Mouse (Mus musculus): ENCODE results near the gene Acox1.
A peak's percentile ranks its signal among the peaks of the same experiment; 100 is the strongest.

Acox1 gene

DNA sequence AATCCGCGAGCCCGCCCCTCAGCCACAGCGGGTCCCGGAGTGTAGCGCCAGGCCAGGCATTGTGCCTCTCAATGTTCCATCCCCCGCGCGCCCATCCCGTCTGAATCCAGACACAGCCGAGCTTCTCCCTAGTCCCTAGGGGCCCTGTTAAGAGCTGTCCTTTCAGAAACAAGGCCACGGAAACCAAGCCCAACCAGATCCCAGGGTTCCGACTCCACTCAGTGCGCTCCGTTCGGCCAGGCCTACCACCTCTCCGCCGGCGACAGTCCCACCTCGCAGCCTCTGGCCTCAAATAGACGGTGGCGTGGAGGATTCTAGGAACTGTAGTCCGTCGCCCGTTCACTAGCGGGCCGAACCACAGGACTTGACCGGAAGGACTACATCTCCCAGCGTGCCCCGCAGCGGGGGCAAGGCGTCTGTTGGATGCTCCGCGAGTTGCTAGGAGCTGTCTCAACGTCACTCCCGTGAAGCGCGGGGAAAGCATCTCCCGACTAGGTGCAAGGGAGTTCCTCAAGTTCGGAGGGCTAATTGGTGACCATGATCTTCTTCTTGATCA lies 30.9 kb downstream of the Acox1 start, which contains the start of gene Fbf1:
Gene Fbf1 (minus strand): TSS at position 283 of the 556 bp plus-strand sequence.
- DNase-seq (ENCODE audit: low spot score in 2 of 2) = peak; percentile 92 to 94

DNA sequence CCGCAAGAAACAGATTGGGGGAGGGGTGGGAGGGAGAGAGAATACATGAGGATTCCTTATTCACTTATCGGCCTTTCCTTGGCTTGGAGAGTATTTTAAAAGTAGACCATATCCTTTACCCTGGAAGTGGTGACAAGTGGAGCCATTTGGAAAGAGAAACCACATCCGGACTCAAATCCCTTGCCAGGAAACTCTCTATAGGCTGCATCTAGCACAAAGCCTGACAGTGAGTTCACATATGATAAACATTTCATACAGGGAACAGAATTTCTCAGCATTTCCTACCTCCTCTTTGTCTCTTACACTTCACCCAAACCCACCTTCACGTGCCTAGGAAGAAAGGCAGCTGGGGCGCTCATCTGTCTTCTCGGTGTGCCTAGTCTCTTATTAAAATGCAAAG lies 31.6 kb downstream of the Acox1 start:
- no peak for DNase-seq (ENCODE audit: low spot score in 2 of 2)

DNA sequence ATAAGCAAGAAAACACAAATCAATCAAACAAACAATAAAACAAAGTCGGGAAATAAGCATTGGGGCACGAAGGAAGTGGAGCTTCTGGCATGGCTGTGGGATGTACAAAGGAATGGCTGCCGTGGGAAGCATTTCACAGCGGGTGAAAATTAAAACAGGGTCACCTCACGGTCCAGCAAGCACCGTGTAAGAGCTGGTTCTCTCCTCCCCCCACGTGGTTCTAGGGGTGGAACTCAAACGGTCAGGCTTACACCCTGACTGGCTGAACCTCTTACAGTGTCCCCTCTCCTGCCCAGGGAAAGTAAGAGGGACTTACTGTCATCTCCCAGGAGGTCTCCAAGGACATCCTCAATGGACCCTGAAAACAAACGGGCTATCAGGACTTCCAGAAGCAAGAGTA lies 35.8 kb downstream of the Acox1 start:
- DNase-seq (ENCODE audit: low spot score in 2 of 2) = no peak

DNA sequence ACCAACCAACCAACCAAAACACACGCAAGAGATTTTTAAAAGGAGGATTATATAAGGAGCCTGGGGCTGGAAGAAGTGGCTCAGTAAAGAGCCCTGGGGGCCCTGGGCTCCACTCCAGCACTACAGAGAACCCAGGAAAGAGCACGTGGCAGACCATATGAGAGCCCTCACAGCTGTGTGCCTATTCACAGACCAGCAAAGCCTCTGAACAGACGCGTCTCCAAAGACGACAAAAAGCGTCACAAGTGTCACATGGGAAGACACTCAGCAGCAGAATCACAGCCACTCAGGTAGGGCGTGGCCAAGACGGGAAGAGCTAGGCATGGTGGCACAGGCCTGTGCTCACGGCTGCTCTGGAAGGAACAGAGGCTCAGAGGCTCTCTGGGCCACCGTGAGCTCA lies 36.7 kb downstream of the Acox1 start:
- peak in 1 of 2 experiments; percentile 66 for DNase-seq (ENCODE audit: low spot score in 2 of 2)

DNA sequence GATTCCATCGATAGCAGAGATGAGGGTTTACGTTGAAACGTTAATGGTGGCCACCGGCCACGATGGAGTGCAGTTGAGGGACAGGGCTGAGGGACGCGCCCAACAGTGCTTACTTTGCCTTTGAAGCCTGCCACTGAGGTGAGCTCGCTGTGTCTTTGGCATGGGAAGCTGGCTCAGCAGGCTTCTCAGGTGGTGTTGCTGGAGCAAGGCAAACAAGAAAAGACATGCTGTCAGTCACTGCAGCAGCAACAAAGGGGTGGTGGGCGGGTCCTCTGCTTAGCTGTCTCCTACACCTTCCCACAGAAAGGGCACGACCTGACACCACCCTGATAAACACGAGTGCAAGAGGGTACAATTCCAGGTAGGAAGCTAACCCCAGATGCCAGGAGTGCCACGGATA lies 37.5 kb downstream of the Acox1 start:
- DNase-seq (ENCODE audit: low spot score in 2 of 2) = no peak

DNA sequence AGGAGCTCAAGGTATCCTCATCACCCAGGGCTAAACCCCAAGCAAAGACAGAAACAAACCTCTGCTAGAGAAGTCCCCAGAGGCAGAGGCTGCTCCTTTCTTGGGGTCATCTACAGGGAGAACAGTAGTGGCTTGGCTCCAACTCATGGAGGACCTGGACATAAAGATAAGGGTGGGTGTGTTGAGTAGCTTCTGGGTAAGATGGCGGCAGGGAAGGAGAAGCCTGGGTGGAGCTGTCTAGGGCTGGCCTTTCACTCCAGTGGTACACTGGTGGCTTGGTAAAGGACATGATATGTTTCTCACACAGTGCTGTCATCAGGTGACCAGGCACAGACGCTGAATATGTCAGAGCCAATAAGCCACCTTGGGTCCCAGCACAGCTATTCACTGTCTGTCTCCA lies 47.9 kb downstream of the Acox1 start:
- DNase-seq (ENCODE audit: low spot score in 2 of 2) = no peak

DNA sequence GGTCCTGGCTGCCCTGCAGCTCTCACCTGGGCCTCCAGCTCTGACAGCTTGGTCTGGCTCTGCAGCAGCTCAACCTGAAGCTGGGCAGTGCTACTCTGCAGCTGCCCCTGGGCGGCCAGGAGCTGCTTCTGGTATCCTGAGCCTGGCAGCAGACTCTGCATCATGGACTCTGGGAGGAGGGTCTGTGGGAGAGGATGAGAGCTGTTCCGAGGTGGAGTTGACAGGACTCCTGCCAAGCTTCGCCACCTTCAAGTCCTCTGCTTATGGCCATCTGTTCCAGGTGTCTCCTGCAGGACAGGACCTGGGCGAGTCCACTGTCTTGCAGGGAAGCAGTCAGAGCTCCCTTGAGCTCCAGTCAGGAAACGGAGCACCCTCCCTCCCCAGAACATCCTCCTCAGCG lies 49.5 kb downstream of the Acox1 start:
- DNase-seq (ENCODE audit: low spot score in 2 of 2) = no peak

DNA sequence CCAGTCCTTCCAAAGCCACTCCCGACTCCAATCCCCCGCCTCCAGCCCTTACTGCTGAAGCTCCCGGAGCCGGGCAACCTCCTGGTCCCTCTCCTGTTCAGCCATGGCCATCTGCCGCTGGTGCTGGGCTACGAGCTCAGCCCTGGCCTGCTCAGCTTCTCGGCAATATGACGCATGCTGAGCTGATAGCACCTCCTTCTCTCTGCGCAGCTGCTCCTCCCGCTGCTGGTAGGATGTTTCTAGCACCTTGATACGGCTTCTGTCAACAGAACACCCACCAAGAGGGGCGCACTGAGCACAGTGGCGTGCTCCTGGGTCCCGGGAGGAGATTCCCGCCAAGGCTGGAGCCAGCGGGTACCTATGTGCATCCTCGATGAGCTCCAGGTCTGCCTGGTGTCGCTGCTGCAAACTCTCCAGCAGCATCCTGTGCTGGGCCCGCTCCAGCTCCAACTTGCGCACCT lies 50.1 kb downstream of the Acox1 start:
- no peak for DNase-seq (ENCODE audit: low spot score in 2 of 2)

DNA sequence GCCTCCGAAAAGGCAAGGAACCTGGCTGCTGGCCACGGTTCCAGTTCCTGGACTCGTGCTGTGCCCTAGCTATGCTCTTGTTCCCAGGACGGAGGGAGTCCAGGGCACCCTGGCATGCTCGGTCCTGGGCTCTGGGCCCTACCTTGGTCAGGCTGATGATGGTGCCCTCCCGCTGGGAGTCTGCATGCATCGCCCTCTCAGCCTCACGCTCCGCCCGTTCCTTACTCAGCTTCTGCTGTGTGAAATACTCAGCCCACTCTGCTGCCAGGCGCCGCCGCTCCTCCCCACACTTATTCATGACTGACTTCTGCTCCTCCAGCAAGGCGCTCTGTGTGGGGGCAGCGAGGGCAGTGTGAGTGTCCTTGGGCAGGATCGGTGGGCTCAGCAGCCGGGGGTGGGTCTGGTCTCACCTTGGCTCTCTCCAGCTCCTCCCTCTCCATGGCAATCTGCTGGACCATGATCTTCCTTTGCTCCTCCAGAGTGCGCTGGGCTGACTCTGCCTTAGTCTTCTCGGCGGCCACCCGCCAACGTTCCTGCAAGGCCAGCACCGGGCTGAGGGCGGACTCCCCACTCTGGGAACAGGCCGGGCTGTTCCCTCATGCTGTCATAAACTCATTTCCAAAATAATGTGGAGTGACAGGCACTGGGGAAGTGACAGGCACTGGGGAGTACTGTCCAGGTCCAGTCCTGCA lies 52.4 kb downstream of the Acox1 start:
- peak in 1 of 2 experiments; percentile 65 for DNase-seq (ENCODE audit: low spot score in 2 of 2)

DNA sequence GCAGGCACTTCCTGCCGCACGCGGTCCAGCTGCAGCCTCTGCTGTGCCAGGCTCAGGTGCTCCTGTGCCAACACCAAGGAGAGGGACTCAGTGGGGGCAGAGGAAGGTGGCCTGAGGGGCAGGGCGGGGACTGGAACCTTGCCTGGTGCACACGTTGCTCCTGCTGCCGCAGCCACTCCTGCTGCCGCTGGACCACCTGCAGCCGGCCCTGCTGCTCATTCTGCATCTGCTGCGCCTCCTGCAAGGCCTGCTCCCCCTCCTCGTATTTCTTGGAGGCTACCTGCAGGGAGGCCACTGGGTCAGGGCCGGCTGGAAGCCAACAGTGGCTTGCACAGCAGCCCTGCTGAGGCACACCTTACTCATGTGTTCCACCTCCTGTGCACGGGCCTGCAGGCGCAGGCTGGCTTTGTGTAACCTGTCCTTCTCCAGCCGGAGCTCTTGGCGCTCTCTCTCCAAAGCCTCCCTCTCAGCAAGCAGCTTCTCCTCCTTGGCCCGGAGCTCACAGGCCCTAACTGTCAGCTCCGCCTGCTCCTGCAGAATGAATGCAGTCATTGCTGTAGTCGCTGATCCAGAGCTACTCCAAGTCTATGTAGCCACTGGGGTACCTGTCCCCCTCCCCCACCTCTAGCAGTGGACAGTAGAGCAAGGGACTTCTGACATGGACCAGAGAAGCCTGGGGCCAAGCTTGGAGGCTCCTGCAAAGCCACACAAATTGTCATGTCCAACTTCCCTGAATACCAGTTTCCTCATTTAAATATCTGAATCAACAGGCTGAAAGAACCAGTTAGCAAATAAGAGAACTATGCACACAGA lies 53.2 kb downstream of the Acox1 start:
- no peak for DNase-seq (ENCODE audit: low spot score in 2 of 2)

DNA sequence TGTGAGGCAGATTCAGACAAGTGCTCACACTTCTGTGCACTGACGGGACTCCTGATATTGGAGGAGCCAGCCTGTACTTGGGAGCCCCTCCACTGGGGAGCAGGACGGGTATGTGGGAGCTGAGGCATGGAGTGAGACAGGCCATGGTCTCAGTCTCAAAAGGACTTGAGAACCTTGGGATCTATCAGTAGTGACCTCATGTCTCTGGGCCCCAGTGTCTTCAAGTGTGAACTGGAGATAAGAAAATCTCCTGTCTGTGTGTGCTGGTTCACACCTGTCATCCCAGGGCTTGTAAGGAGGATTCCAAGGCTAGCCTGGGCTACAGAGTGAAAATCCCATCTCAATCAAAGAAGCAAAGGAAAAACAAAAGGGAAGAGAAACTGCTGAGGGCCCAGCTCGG lies 55.4 kb downstream of the Acox1 start:
- no peak for DNase-seq (ENCODE audit: low spot score in 2 of 2)

DNA sequence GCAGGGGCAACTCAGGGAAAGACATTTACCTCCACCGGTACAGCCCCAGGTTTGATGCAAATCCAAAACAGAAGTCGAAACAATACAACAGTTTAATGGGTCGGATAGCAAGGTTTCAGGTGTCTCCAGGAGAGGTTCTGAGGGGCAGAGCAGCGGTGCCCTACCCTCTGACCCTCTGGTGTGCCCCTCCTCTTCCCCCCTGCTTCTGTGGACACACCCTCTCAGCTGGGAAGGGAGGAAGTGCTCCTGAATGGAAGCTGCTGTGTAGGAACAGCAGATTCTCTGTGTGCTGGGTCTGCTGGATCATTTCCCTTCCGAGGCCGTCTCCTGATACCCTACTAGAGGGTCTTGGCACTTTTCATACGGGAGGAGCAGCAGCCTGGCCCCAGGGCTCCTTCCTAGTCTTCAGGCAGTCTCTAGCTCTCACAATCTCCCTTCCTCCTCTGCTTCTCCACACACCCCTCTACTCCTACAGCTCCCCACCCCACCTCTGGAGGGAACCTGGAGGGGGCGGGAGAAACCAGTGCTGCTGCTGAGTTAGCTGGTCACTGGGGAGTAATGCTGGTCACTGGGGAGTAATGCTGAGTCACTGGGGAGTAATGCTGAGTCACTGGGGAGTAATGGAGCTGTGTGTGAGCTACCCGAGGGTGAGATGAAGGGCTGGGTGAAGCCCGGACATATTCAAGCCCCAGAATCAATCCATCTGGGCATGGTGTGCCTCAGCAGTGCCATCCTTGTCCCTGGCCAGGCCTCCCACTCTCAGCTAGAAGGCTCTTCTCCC lies 56.4 kb downstream of the Acox1 start:
- DNase-seq (ENCODE audit: low spot score in 2 of 2) = no peak

DNA sequence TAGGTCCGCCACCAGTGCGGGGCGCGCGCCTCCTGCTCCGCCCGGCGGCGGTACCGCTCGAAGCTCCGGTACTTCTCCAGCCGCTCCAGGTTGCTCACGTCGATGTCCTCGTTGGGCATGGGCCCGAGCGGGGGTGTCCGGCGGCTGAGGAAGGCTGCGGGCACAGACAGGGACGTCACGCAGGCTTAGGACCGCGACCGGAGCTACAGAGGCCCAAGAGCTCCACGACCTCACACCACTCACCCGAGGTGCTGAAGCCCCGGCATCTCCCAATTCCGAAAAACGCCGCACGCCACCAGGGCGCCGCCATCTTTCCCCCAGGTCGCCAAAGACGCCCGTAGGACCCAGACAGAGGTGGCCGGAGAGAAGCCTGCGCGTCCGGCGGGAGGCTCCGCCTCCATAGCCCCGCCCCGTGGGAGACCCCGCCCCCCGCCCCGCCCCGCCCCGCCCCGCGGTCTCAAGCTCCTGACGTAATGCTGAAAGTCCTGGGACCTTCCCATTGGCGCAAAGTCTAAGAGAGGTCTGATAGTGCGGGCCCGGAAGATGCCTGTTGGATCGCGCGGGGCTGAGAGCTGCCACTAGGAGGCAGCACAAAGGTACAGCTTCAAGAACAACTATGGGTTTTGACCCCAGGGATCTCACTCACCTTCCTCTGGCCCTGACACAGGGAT lies 60.2 kb downstream of the Acox1 start, which contains the start of gene Mrpl38:
Gene Mrpl38 (minus strand): TSS at position 401 of the 671 bp plus-strand sequence.
- peak; percentile 68 to 76 for DNase-seq (ENCODE audit: low spot score in 2 of 2)

DNA sequence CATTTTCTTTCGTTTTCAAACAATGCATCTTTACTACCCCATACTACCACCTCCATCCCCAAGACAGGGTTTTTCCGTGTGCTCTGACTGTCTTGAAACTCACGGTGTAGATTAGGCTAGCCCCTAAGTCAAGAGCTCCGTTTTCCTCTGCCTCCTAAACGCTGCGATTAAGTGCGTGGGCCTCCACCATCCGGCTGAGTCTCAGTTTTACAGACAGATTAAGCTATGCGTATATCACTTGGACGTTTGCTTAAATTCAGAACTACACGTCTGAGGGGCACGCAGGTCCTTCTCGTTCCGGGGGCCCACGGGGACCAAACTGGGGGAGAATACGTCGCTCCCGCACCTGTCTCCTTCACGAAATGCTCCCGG lies 60.8 kb downstream of the Acox1 start:
- no peak for DNase-seq (ENCODE audit: low spot score in 2 of 2)

DNA sequence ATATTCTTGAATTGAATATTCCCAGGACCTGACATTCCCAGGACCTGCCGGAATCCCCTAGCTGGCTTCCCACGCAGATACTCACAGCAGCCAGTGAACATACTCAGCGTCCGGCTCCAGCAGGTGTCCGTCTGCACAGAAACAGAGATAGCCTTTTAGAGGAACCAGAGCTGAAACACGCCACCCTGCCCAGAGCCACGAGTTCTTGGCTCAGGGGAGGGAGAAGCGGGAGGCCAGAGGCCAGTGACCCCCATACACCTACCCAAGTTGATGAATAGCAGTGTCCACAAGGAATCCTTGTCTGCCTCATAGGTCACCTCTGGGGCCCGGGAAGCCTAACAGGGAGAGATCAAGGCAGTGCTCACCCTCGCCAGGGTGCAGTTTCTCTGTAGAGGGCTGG lies 64.7 kb downstream of the Acox1 start:
- no peak for DNase-seq (ENCODE audit: low spot score in 2 of 2)

DNA sequence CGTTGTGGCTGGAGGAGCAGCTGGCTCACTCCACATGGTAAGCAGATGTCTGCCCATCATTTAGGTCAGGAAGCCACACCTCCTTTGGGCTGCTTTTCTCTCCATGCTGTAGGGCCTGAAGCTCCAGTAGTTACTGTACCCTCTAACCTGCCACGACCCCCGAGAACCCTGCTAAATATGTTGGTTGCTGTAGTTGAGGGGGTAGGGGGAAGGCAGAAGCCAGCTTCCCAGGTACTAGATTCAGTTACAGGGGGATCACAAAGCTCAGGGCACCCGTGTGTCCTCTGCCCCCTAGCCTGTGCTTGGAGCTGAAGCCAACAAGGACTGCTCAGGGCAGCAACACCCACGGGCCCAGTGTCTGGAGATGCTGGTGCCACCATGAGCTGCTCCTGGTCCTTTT lies 65.3 kb downstream of the Acox1 start:
- no peak for DNase-seq (ENCODE audit: low spot score in 2 of 2)

DNA sequence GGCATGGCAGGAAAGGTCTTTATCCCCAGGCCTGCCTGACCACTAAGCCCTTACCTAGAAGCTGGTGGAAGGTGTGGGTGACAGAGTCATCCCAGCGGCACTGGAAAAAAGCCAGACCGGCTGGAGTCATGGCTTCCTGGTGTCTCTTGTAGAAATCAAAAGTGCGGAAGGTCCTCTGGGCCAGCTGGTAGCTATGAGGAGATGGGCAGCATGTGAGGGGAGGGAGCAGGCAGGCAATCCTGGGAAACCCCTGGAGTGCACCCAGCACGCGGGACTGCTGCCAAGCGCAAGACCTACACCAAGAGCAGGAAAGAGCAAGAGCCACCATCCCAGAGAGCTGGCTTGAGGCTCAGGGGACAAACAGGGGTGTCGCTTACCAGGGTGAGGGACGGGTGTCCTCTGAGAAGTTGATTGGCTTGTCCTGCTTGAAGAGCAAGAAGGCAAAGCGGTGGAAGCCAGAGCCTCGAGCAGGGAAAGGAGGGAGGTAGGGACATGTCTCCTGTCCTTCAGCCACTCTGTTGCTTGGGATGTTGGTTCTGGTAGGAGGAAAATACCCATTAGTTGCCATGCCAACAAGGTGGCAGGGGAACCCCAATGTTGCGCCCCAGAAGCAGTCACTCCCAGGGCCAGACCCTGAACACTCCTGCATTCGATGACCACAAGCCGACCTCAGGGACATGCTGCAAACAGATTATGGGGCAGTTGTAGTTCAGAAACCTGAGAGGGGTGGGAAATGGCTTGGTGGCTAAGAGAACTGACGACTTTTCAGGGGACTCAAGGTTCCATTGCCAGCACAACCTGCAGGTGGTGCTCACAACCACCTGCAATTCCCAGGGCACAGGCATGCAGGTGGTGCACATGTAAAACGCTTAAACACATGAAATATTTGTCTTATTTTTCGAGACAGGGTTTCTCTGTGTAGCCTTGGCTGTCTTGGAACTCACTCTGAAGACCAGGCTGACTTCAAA lies 66.2 kb downstream of the Acox1 start:
- no peak for DNase-seq (ENCODE audit: low spot score in 2 of 2)

DNA sequence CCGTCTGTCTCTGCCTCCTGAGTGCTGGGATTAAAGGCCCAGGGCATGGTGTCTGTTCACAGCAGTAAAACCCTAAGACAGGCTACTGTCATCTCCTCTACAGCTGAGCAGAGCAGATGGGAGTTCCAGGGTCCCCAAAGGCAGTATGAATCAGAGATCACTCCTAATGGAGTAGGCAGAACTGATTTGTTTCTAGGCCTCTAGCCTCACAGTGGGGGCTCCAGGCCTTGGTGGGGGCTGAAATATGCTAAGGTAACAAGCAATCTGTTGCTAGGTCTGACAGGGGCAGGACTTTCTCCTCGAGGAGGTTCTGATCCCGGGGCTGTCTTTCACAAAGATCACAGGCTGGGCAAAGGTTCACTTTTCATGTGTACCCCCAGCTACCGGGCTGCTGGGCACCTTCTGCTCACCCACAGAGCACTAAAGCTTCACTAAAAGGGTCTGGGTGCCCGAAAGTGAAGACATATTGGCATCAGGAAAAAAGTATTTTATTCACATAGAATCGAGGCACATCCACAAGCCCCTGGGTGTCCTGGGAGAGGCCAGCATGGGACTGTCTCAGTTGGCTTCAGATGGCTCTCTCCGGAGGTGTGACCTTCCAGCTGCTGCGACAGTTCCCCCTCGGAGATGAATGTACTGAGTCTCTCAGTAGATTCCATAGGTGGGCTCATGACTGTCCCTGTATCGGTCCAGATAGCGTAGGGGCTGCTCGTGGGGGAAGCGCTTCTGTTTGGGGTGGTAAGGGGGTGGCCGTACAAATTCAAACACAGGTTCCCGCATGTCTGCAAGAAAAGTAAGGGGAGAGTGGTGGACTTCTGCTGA lies 67.3 kb downstream of the Acox1 start:
- no peak for DNase-seq (ENCODE audit: low spot score in 2 of 2)

DNA sequence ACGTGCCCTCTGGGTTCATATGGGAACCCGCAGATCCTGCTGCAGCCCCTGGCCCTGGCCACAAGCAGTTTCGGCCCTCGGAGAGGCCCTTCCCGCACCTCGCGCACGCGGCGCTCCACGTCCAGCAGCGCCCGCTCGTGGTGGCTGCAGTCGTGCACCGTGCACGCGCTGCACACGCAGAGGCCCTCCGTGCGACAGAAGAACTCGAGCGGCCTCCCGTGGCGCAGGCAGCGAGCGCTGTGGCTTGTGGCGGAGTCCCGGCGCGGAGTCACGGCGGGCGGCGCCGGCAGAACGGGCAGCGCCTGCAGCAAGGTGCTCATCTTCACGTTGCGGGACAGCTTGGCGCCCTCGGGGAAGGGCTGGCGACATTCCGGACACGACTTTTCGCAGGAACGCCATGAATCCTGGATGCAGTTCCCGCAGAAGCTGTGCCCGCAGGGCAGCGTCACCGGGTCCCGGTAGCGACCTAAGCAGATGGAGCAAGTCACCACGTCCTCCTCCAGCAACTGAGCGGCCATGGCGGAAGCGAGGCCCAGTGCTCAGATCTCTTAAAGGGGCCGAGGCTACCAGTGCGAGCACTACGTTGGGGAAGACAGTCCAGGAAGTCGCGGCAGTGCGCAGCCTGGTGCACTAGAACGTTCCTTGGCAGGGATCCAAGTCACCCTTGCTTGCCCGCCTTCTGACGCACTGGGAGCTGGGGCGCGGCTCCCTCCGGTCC lies 68.2 kb downstream of the Acox1 start, which contains the start of gene Trim65:
Gene Trim65 (minus strand): TSS at position 641 of the 718 bp plus-strand sequence.
- peak; percentile 72 to 82 for DNase-seq (ENCODE audit: low spot score in 2 of 2)
